Mouse (Mus musculus) forebrain, embryonic 12.5 days (tissue): ENCODE measurements around the gene Atr. TPM values are rescaled to one million over a fixed set of nuclear protein-coding genes. Genes with fewer than 3 reads are reported as not detected.

Source experiments
- ATAC-seq: fragments of 200-750 bp; cut with Nextera tagmentation; 2 replicates; pipeline ENCODE4 v1.8.0; 2017; ENCODE audit warnings: moderate TSS enrichment; ENCODE audit not compliant: low FRiP score
- H3K27ac ChIP-seq: fragments of 300-500 bp; sonication (generic); 2 replicates; pipeline ENCODE4 v1.5.1; 2016; ENCODE audit warnings: mild to moderate bottlenecking
- H3K27me3 ChIP-seq: fragments of 300-500 bp; sonication (generic); 2 replicates; pipeline ENCODE4 v1.6.1; 2016; ENCODE audit warnings: mild to moderate bottlenecking
- H3K36me3 ChIP-seq: fragments of 300-500 bp; sonication (generic); replicated peaks from 2 replicates; pipeline ENCODE4 v1.6.1; 2016; ENCODE audit warnings: mild to moderate bottlenecking
- H3K4me1 ChIP-seq: fragments of 300-500 bp; sonication (generic); 2 replicates; pipeline ENCODE4 v1.6.1; 2016
- H3K4me2 ChIP-seq: fragments of 300-500 bp; sonication (generic); 2 replicates; pipeline ENCODE4 v1.6.1; 2016; ENCODE audit warnings: mild to moderate bottlenecking, moderate library complexity
- H3K4me3 ChIP-seq: fragments of 300-500 bp; sonication (generic); replicated peaks from 2 replicates; pipeline ENCODE4 v1.5.1; 2016; ENCODE audit warnings: mild to moderate bottlenecking
- H3K9ac ChIP-seq: fragments of 300-500 bp; sonication (generic); 2 replicates; pipeline ENCODE4 v1.6.1; 2016; ENCODE audit warnings: mild to moderate bottlenecking
- H3K9me3 ChIP-seq: fragments of 300-500 bp; sonication (generic); 2 replicates; pipeline ENCODE4 v1.6.1; 2016
- WGBS: fragments of 180-500 bp; shearing (Covaris S2); methylation state at CpG from one replicate; pipeline ENCODE4 v1.1.7; 2016; 5-methylcytosine and 5-hydroxymethylcytosine counted together
- polyA plus RNA-seq: library from polyadenylated mRNA; unstranded; fragments of >200 nt; fragmentation: Nextera tagmentation; extraction: Ambion mirVana; gene quantifications from 2 replicates; pipeline ENCODE4 v1.2.1, GENCODE M21; 2016

The Atr gene
- 25.3 and 26.6 TPM in 2 replicates for polyA plus RNA-seq

DNA sequence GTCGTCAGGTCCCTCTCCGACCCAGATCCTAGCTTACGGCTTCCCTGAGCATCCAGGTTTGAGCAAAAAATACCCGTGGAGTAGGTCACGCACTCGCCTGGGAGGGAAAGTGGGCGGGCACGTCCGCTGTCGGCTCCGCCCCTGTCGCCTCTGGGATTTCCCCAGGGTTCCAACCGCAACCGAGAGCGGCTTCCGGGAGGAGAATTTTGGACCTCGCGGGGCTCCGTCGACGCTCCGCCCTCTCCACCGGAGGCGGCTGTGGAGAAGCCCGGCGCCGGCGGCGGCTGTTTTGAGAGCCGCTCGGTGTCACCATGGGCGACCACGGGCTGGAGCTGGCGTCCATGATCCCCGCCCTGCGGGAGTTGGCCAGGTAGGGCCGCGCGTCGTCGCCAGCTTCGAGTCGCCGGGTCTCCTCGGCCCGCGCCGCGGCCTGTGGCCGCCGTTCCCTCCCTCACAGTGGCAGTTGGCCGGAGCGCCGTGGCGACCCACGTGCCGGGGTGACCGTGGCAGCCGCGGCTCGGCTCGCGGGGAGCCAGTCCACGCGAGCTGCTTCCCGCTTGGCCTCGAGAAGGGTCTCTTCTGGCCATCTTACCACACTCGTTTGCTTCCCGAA lies at the start of gene Atr:
TSS of gene Atr (plus strand) at position 184 of the 613 bp plus-strand sequence.
- 0 out of 2 replicates have a peak, but pooled peaks cover 3% of the 10 kb centered on the region for H3K27me3 ChIP-seq
- H3K9ac ChIP-seq = peak within 1 kb of the TSS; percentile 86
- peak within 1 kb of the TSS; percentile 76 for H3K4me2 ChIP-seq
- peaks cover 4% of the 10 kb centered on the region; the same call in 1 of the 2 replicates for H3K4me1 ChIP-seq
- no peaks in the 10 kb centered on the region for H3K9me3 ChIP-seq
- peak within 1 kb of the TSS; percentile 95 for H3K4me3 ChIP-seq
- ATAC-seq = peak; percentile 90
- H3K27ac ChIP-seq = peak within 1 kb of the TSS; percentile 76
- no peaks in the 10 kb centered on the region; the same call in 1 of the 2 replicates for H3K36me3 ChIP-seq
- WGBS = under 1% methylated on average over 67 of the region's 69 CpGs

DNA sequence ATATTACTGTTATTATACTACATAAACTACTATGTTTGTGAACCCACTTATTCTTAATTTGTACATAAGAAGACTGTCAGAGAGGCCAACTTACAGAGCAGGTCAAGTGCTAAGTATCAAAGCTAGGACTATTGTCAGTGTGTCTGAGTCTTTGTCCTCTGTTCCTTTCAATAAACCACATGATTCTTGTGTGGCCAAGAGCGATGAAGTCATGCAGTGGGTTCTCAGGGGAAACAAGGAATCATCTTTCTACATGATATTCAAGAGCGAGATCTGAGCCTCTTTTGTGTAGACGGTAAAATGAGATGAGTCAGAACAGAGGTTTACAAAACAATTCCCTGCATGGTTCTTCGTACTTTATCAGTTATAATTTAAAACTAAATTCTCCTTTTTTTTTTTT lies 47.8 kb upstream of the Atr start:
- Histone ChIP-seq H3K4me3 (no peak overlapping the region), H3K27me3 (no peaks in the 10 kb centered on the region; the same call in 1 of the 2 replicates), H3K9ac (no peak overlapping the region), H3K27ac (no peak overlapping the region), H3K4me2 (no peak overlapping the region), H3K9me3 (0 out of 2 replicates have a peak, but pooled peaks cover 4% of the 10 kb centered on the region), H3K4me1 (peaks cover 9% of the 10 kb centered on the region; the same call in 1 of the 2 replicates), H3K36me3 (no peaks in the 10 kb centered on the region)
- 74% methylated on average over 4 of the region's 4 CpGs for WGBS
- ATAC-seq = no peak

DNA sequence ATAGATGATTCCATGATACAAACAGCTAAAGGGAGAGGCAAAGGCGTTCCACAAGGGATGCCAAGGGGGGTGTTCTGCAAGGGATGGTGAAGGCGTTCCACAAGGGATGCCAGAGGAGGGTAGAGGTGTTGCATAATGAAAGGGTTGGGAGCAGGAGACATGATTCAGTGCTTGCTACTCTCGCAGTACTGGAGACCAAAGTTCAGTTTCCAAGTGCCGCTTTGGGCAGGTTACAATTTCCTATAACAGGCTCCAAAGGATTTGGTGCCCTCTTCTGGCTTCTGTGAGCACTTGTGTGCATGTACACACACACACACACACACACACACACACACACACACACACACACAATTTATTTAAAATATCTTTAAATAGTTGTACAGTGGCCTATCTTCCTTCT lies 45.6 kb upstream of the Atr start:
- H3K36me3 ChIP-seq = no peaks in the 10 kb centered on the region
- no peak overlapping the region for H3K4me2 ChIP-seq
- H3K4me3 ChIP-seq = no peak overlapping the region
- no peak for ATAC-seq
- H3K27me3 ChIP-seq = peaks cover 6% of the 10 kb centered on the region; the same call in 1 of the 2 replicates
- no peak overlapping the region for H3K9ac ChIP-seq
- H3K27ac ChIP-seq = no peak overlapping the region
- peaks cover 9% of the 10 kb centered on the region; the same call in 1 of the 2 replicates for H3K4me1 ChIP-seq
- WGBS = 89% methylated on average over 4 of the region's 4 CpGs
- H3K9me3 ChIP-seq = 0 out of 2 replicates have a peak, but pooled peaks cover 4% of the 10 kb centered on the region

DNA sequence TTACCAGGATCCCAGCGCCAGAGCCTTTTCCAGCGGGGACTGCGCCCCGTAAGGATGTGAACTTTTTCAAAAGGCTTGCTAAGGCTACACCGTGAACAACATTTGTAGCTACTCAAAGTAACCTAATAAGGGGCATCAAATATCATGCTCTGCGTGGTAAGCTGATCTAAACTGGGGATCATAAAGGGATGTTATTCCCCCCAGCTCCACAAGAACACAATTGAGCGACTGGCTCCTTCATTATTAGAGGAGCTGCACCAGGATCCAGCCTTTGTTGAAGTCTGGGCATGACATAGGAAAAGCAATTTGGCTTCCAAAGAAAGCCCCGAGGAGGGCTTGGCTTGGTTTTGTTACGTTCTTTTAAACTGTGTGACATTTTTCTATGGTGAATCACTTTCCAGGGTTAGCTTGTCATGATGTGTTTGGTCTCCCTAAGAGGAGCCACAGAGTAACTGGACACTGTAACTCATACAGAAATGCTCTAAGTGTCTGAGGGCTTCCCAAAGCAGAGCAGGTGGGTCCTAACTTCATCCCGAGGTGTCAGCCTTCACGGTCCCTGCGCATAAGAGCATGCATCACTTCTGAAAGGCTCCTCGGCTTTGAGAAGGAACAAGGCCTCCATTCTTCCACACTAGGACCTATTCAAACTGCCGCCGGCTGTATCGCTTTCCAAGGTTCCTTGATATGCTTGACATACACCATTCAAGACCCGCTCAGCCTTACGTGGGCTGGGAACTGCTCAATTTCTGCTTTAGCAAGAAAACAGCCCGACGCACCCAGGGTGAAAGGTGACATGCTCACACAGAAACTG lies 43.5 kb upstream of the Atr start:
- no peaks in the 10 kb centered on the region for H3K36me3 ChIP-seq
- no peak overlapping the region for H3K9ac ChIP-seq
- 0 out of 2 replicates have a peak, but pooled peaks cover 4% of the 10 kb centered on the region for H3K9me3 ChIP-seq
- peaks cover 6% of the 10 kb centered on the region; the same call in 1 of the 2 replicates for H3K27me3 ChIP-seq
- H3K4me2 ChIP-seq = peak overlapping the region; percentile 40
- peak overlapping the region; percentile 70 for H3K27ac ChIP-seq
- peak; percentile 85 for ATAC-seq
- 16% methylated on average over 20 of the region's 20 CpGs for WGBS
- H3K4me3 ChIP-seq = no peak overlapping the region
- H3K4me1 ChIP-seq = peaks cover 9% of the 10 kb centered on the region; the same call in 1 of the 2 replicates

DNA sequence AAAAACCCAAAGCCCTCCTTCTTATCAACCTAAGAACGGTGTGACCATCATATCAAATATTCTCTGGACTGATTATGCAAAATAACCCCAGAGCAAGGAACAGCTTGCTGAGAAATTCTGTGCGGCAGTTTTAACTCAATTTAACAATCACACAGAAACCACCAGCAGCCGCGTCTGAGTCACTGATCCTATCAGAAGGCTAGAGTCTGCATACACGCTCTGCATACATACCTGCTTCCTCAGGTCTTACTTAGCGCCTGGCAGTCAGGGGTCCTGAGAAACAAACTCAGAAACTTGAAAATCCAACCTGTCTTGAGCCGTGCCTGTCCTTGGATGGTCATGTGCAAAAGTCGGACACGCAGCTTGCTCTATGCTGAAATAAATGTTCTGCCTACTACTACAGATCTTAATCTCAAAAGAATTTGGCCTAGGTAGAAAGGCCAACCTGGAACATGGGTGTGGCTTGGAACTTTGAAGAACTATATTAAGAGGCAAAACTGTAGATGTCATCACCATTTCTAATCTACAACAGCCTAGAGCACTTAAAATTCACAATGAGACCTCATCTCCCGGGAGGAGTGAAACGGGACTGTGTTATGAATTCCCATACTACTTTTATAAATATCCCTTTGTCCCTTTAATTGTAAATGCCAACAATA lies 42.3 kb upstream of the Atr start:
- WGBS = 79% methylated on average over 11 of the region's 11 CpGs
- Histone ChIP-seq H3K4me1 (peaks cover 9% of the 10 kb centered on the region; the same call in 1 of the 2 replicates), H3K4me3 (no peak overlapping the region), H3K27me3 (peaks cover 6% of the 10 kb centered on the region; the same call in 1 of the 2 replicates), H3K36me3 (no peaks in the 10 kb centered on the region), H3K27ac (no peak overlapping the region), H3K9me3 (0 out of 2 replicates have a peak, but pooled peaks cover 4% of the 10 kb centered on the region), H3K4me2 (no peak overlapping the region), H3K9ac (no peak overlapping the region)
- no peak for ATAC-seq

DNA sequence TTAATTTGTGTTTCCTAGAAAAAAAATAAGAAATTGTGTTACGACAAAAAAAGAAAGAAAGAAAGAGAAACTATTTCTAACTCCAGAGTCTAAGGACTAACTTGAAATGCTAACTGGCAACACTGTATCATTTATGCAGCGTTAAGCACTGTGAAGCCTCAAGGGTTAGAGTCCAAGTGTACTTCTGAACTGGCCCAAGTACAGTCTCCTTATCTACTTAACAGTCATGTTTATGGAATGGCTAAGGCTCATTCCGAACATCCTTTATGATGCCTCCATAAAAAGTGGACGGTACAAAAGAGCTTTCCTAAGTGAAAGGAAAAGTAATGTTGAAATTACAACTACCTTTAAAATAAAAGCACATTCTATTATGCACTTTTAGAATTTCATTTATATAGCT lies 41.7 kb upstream of the Atr start:
- peaks cover 6% of the 10 kb centered on the region; the same call in 1 of the 2 replicates for H3K27me3 ChIP-seq
- peaks cover 9% of the 10 kb centered on the region; the same call in 1 of the 2 replicates for H3K4me1 ChIP-seq
- no peak overlapping the region for H3K27ac ChIP-seq
- H3K4me2 ChIP-seq = no peak overlapping the region
- no peak overlapping the region for H3K9ac ChIP-seq
- ATAC-seq = no peak
- H3K4me3 ChIP-seq = no peak overlapping the region
- 85% methylated on average over 4 of the region's 4 CpGs for WGBS
- 0 out of 2 replicates have a peak, but pooled peaks cover 4% of the 10 kb centered on the region for H3K9me3 ChIP-seq
- no peaks in the 10 kb centered on the region for H3K36me3 ChIP-seq

DNA sequence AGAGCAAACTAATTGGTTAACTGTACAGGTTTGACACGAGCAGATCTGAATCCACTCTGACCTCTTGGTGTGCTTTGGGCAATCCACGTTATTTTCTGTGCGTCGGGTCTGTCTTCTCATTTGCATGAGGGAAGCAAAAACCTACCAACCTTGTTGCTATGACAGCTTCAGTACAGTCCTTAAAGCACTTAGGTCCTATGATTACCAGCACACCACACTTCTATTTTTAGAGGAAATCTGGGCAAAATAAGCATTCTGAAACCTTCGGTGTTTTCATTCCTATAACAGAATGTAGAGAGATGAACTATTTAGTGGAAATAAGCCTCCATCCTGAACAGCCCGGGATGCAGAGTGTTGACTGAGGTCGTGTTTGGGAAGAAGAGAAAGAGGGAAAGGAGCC lies 34.9 kb upstream of the Atr start:
- Histone ChIP-seq H3K36me3 (no peaks in the 10 kb centered on the region), H3K4me3 (no peak overlapping the region), H3K4me2 (no peak overlapping the region), H3K9ac (no peak overlapping the region), H3K9me3 (no peaks in the 10 kb centered on the region), H3K4me1 (no peaks in the 10 kb centered on the region), H3K27ac (no peak overlapping the region), H3K27me3 (no peaks in the 10 kb centered on the region)
- 80% methylated on average over 7 of the region's 7 CpGs for WGBS
- no peak for ATAC-seq

DNA sequence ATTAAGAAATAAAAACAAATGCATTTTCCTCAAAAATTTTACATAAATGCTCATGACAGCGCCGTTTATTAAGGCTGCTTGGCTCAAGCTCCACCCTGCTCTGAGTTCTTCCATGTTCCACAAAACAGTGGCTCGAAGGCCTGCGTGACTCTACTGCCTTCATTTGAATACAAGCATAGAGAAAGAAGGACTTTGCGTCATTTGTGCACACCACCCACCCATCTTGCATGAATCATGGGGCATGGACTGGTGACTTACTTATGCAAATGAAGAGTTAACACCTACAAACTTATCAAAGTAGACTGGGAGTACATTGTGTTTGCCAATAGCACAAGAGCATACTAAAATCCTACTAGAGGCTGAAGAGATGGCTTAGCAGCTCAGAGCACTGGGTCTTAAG lies 29.8 kb upstream of the Atr start:
- ATAC-seq = no peak
- Histone ChIP-seq H3K9me3 (no peaks in the 10 kb centered on the region), H3K4me2 (no peak overlapping the region), H3K4me3 (no peak overlapping the region), H3K27me3 (no peaks in the 10 kb centered on the region), H3K9ac (no peak overlapping the region), H3K27ac (no peak overlapping the region), H3K36me3 (no peaks in the 10 kb centered on the region), H3K4me1 (no peaks in the 10 kb centered on the region)
- WGBS = 90% methylated on average over 5 of the region's 5 CpGs

DNA sequence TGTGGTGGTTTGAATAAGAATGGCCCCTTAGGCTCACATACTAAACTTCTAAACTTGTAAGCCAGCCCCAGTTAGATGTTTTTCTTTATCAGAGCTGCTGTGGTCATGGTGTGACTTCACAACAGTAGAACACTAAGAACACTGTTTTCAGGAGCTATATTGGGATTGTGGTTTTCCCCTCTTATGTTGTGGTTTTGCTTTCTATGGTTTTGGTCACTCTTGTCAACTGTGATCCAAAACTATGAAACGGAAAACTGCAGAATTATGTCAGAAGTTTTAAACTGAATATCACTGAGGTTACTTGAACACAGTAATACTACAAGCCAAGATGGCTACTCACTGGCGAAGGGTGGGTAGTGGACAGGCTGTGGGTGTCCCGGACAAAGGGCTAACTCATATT lies 24.6 kb upstream of the Atr start:
- Histone ChIP-seq H3K9me3 (no peaks in the 10 kb centered on the region), H3K9ac (no peak overlapping the region), H3K4me1 (no peaks in the 10 kb centered on the region), H3K27me3 (no peaks in the 10 kb centered on the region), H3K4me3 (no peak overlapping the region), H3K36me3 (no peaks in the 10 kb centered on the region), H3K4me2 (no peak overlapping the region), H3K27ac (no peak overlapping the region)
- no peak for ATAC-seq
- 94% methylated on average over 3 of the region's 3 CpGs for WGBS

DNA sequence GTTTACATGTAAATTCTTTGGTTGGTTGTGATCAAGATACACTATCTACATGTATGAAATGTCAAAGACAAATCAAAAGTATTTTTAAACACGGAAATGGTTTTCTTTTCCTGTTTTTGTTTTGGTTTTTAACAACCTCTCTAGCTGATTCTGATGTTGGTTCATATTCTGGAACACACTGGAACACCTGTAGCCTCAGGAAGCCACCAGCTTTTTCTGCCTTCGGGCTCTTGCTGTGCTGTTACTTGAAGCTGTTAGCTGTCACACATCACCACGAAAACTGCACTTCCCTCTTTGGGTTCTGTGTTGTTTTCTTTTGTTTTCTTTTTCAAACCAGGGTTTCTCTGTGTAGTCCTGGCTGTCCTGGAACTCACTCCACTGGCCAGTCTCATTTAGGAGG lies 22.6 kb upstream of the Atr start:
- H3K27ac ChIP-seq = no peak overlapping the region
- no peaks in the 10 kb centered on the region for H3K27me3 ChIP-seq
- no peak overlapping the region for H3K9ac ChIP-seq
- H3K9me3 ChIP-seq = no peaks in the 10 kb centered on the region
- ATAC-seq = no peak
- WGBS = 71% methylated on average over 3 of the region's 3 CpGs
- H3K4me3 ChIP-seq = no peak overlapping the region
- H3K4me1 ChIP-seq = no peaks in the 10 kb centered on the region
- no peaks in the 10 kb centered on the region for H3K36me3 ChIP-seq
- no peak overlapping the region for H3K4me2 ChIP-seq

DNA sequence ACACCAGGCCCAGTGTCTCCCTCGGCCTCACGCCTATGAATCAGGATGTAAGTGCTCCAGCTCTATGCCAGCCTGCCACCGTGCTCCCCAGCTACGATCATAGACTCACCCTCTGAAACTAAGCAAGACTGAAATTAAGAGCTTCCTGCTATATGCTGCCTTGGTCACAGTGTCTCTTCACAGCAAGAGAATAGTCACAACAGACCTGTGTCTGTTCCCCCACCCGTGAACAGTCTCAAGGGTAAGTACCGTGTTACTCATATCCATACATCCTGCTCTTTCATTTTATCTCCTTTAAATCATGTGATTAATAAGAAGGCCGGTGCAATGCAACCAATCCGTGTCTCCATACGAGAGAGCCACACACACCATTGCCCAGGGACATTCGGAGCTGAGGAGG lies 21.7 kb upstream of the Atr start:
- Histone ChIP-seq H3K4me3 (no peak overlapping the region), H3K4me1 (no peaks in the 10 kb centered on the region), H3K27ac (no peak overlapping the region), H3K27me3 (no peaks in the 10 kb centered on the region), H3K9ac (no peak overlapping the region), H3K9me3 (no peaks in the 10 kb centered on the region), H3K4me2 (no peak overlapping the region), H3K36me3 (no peaks in the 10 kb centered on the region)
- no peak for ATAC-seq
- WGBS = 92% methylated on average over 10 of the region's 10 CpGs

DNA sequence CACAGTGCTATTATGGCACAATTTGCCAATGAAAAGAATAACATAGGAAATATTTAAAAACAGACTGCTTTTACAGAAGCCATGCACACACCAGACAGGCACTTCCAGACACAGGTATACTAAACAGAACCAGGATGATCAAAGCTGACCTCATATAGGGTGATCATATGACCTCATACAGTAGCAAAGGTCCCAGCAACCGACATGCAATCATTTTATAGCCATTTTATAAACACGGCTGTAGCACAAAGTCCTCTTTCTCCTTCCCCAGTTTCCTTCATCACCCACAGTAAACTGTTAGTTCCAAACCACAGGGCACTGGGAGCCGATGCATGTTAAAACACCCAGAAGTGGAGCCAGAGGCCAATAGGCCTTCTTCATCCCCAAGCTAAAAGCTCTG lies 18.0 kb upstream of the Atr start:
- Histone ChIP-seq H3K27ac (no peak overlapping the region), H3K4me3 (no peak overlapping the region), H3K9me3 (no peaks in the 10 kb centered on the region), H3K4me1 (no peaks in the 10 kb centered on the region), H3K36me3 (no peaks in the 10 kb centered on the region), H3K9ac (no peak overlapping the region), H3K4me2 (no peak overlapping the region), H3K27me3 (peaks cover 15% of the 10 kb centered on the region)
- ATAC-seq = no peak
- WGBS = 88% methylated on average over 3 of the region's 3 CpGs
